Mouse (Mus musculus) hindbrain, postnatal 0 days (tissue): Measurements from ENCODE around the gene Faf1. TPM values are rescaled to one million over a fixed set of nuclear protein-coding genes. Genes with fewer than 3 reads are reported as not detected.

Experiments
- ATAC-seq: fragments of 200-750 bp; cut with Nextera tagmentation; 2 replicates; pipeline ENCODE4 v1.8.0; 2017; ENCODE audit warnings: mild to moderate bottlenecking, moderate TSS enrichment, moderate library complexity
- DNase-seq: peaks from one replicate; pipeline ENCODE4 v3.0.0-alpha.2; 2015; ENCODE audit warnings: low spot score
- H3K27ac ChIP-seq: fragments of 300-500 bp; sonication (generic); 2 replicates; pipeline ENCODE4 v1.5.1; 2014; ENCODE audit warnings: mild to moderate bottlenecking
- H3K27me3 ChIP-seq: fragments of 300-500 bp; sonication (generic); 2 replicates; pipeline ENCODE4 v1.6.1; 2014; ENCODE audit warnings: low read length, mixed read lengths; ENCODE audit not compliant: insufficient read depth
- H3K36me3 ChIP-seq: fragments of 300-500 bp; sonication (generic); 2 replicates; pipeline ENCODE4 v1.6.1; 2014; ENCODE audit warnings: low read length, mixed read lengths; ENCODE audit not compliant: insufficient read depth
- H3K4me1 ChIP-seq: fragments of 300-500 bp; sonication (generic); 2 replicates; pipeline ENCODE4 v1.6.1; 2014; ENCODE audit warnings: antibody characterized with exemption, low read length, mixed read lengths; ENCODE audit not compliant: insufficient read depth
- H3K4me2 ChIP-seq: fragments of 300-500 bp; sonication (generic); 2 replicates; pipeline ENCODE4 v1.6.1; 2014; ENCODE audit warnings: low read depth, mild to moderate bottlenecking, low read length, moderate library complexity, mixed read lengths
- H3K4me3 ChIP-seq: fragments of 300-500 bp; sonication (generic); 2 replicates; pipeline ENCODE4 v1.5.1; 2014; ENCODE audit warnings: low read length
- H3K9ac ChIP-seq: fragments of 300-500 bp; sonication (generic); replicated peaks from 2 replicates; pipeline ENCODE4 v1.6.1; 2014; ENCODE audit warnings: mild to moderate bottlenecking, low read length, moderate library complexity, mixed read lengths
- H3K9me3 ChIP-seq: fragments of 300-500 bp; sonication (generic); 2 replicates; pipeline ENCODE4 v1.6.1; 2016; ENCODE audit warnings: low read length, mixed read lengths
- CTCF ChIP-seq: IDR thresholded peaks from 2 replicates; pipeline ENCODE4 v1.5.1; 2016; ENCODE audit warnings: antibody characterized with exemption, control low read depth, low read depth
- WGBS: fragments of 180-500 bp; shearing (Covaris S2); extraction: QIAGEN DNeasy Blood & Tissue Kit; methylation state at CpG from one replicate; pipeline ENCODE4 v1.1.7; 2014; 5-methylcytosine and 5-hydroxymethylcytosine counted together
- polyA plus RNA-seq: library from polyadenylated mRNA; unstranded; fragments of >200 nt; fragmentation: Nextera tagmentation; extraction: Ambion mirVana; gene quantifications from 2 replicates; pipeline ENCODE4 v1.2.1, GENCODE M21; 2015
- total RNA-seq: library from RNA; depleted of rRNA; stranded (reverse); fragments of >200 nt; gene quantifications from 2 replicates; pipeline ENCODE4 v1.2.3, GENCODE M21; 2014

Faf1 gene
- total and polyA plus RNA-seq, 2 experiments from 2014 or later, result 29.6 to 40.5 TPM

DNA sequence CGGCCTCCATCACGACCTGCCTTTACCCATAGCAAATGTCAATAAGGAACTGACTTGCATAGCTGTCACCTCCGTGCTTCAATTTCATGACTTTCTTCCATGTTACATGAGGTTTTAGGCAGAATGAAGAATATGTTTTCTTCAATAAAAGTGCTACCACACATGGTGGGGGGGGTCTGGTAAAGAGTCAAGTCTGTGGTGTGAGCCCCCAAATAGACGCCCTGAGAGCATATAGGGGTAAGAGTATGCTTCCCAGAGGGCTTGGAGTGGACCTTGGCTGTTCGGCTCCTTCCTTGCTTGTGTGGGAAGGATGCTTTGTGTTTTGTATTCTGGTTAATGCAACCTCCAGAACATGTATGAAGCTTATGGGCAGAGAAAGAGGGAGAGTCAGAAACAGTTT is 293.2 kb downstream of the Faf1 start:
- no peak overlapping the region for H3K9ac ChIP-seq
- H3K4me1 ChIP-seq, result no peaks in the 10 kb centered on the region
- no peak overlapping the region for H3K4me2 ChIP-seq
- DNase-seq (no peak), ATAC-seq (no peak)
- no peaks in the 10 kb centered on the region for H3K36me3 ChIP-seq
- no peak overlapping the region for H3K27ac ChIP-seq
- whole genome bisulfite sequencing, result 87% methylated on average over 5 of the region's 5 CpGs
- H3K9me3 ChIP-seq, result no peaks in the 10 kb centered on the region
- peaks cover 27% of the 10 kb centered on the region for H3K27me3 ChIP-seq
- no peak overlapping the region for H3K4me3 ChIP-seq
- no peak for TF ChIP-seq CTCF

DNA sequence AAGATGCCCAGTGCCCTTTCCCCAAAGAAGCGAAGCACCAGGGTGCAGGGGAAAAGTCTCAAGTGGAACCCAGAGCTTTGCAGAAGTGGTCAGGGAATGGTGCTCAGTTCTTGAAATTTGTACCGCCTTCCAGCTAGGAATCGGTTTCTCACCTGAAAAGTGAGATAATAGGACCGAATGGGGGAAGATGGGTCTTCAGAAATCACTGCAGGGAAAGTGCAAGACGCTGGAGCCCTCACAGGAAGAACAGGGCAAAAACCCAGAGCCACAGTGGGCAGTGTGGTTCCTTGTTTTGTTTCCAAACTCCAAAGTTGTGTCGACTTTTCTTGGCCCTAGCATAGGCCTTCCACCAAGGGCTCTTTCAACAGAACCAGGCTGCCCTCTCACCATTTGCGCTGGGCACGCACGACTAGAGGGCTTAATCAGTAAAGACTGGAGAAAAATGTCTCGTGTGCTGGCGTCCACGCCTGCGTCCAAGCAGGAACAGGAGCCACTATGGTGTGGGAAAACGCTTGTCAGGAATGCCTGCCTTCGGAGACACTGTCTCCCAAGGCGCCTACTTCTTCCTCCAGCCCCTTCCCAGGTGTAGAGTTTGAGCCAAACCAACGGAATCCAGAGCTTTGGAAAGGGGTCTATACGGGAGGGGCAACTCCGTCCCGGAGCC is 297.7 kb downstream of the Faf1 start:
- Histone ChIP-seq H3K9me3 (0 out of 2 replicates have a peak, but pooled peaks cover 3% of the 10 kb centered on the region), H3K4me3 (0 out of 2 replicates have a peak overlapping the region, but pooled peaks have one; percentile 11), H3K36me3 (no peaks in the 10 kb centered on the region), H3K4me2 (no peak overlapping the region), H3K4me1 (0 out of 2 replicates have a peak, but pooled peaks cover 9% of the 10 kb centered on the region), H3K9ac (no peak overlapping the region), H3K27ac (no peak overlapping the region), H3K27me3 (peaks cover 70% of the 10 kb centered on the region)
- ATAC-seq (no peak), DNase-seq (no peak)
- no peak for TF ChIP-seq CTCF
- 2% methylated on average over 20 of the region's 20 CpGs for WGBS

- H3K4me2 ChIP-seq, result 0 out of 2 replicates have a peak overlapping the region, but pooled peaks have one; percentile 23
- H3K27ac ChIP-seq, result no peak overlapping the region
These were observed 298.4 kb downstream of the Faf1 start for GRCm38 (mm10) chr4:109974655-109975380.

GRCm38 (mm10) chr4:109975381-109976240 is 299.2 kb downstream of the Faf1 start:
- Histone ChIP-seq H3K27me3 (peaks cover 84% of the 10 kb centered on the region), H3K4me1 (0 out of 2 replicates have a peak, but pooled peaks cover 9% of the 10 kb centered on the region), H3K4me2 (no peak overlapping the region), H3K27ac (no peak overlapping the region), H3K9ac (no peak overlapping the region), H3K9me3 (0 out of 2 replicates have a peak, but pooled peaks cover 3% of the 10 kb centered on the region), H3K36me3 (no peaks in the 10 kb centered on the region), H3K4me3 (no peak overlapping the region)
- TF ChIP-seq CTCF, result no peak
- 9% methylated on average over 25 of the region's 25 CpGs for WGBS
- ATAC-seq (no peak), DNase-seq (no peak)

More at GRCm38 (mm10) chr4:109974655-109975380, 298.4 kb downstream of the Faf1 start:
- under 1% methylated on average over 32 of the region's 33 CpGs for WGBS
- no peak for TF ChIP-seq CTCF
- Histone ChIP-seq H3K4me3 (peak overlapping the region; percentile 11; the same call in 1 of the 2 replicates), H3K9ac (no peak overlapping the region), H3K27me3 (peaks cover 77% of the 10 kb centered on the region), H3K9me3 (0 out of 2 replicates have a peak, but pooled peaks cover 3% of the 10 kb centered on the region), H3K4me1 (0 out of 2 replicates have a peak, but pooled peaks cover 9% of the 10 kb centered on the region), H3K36me3 (no peaks in the 10 kb centered on the region)
- ATAC-seq (no peak), DNase-seq (no peak)

GRCm38 (mm10) chr4:109976273-109977147 is 300.1 kb downstream of the Faf1 start:
- 0 out of 2 replicates have a peak, but pooled peaks cover 3% of the 10 kb centered on the region for H3K9me3 ChIP-seq
- no peaks in the 10 kb centered on the region for H3K36me3 ChIP-seq
- no peak overlapping the region for H3K27ac ChIP-seq
- WGBS, result 2% methylated on average over 34 of the region's 34 CpGs
- H3K4me2 ChIP-seq, result no peak overlapping the region
- ATAC-seq (no peak), DNase-seq (no peak)
- H3K9ac ChIP-seq, result no peak overlapping the region
- TF ChIP-seq CTCF, result no peak
- no peak overlapping the region for H3K4me3 ChIP-seq
- H3K4me1 ChIP-seq, result 0 out of 2 replicates have a peak, but pooled peaks cover 9% of the 10 kb centered on the region
- H3K27me3 ChIP-seq, result peaks cover 92% of the 10 kb centered on the region
